Mouse (Mus musculus) liver, embryonic 14.5 days (tissue): Measurements from ENCODE around the gene Tbc1d25. TPM values are rescaled to one million over a fixed set of nuclear protein-coding genes. Genes with fewer than 3 reads are reported as not detected.

Experiments
- ATAC-seq: fragments of 200-750 bp; cut with Nextera tagmentation; 2 replicates; pipeline ENCODE4 v1.8.0; 2017; ENCODE audit warnings: moderate number of reproducible peaks, mild to moderate bottlenecking, moderate library complexity; ENCODE audit not compliant: insufficient read depth
- DNase-seq, 3 experiments: peaks; one replicate each; pipeline ENCODE4 v3.0.0-alpha.2; 2012 to 2013; ENCODE audit warnings: low read depth in 3 of 3, low spot score in 3 of 3
- H3K27ac ChIP-seq: fragments of 300-500 bp; sonication (generic); 2 replicates; pipeline ENCODE4 v1.5.1; 2014; ENCODE audit warnings: moderate library complexity, mild to moderate bottlenecking, control low read depth, inconsistent platforms
- H3K27me3 ChIP-seq: fragments of 300-500 bp; sonication (generic); 2 replicates; pipeline ENCODE4 v1.6.1; 2014; ENCODE audit warnings: mild to moderate bottlenecking, low read length, moderate library complexity; ENCODE audit not compliant: control insufficient read depth, insufficient read depth
- H3K36me3 ChIP-seq: fragments of 300-500 bp; sonication (generic); replicated peaks from 2 replicates; pipeline ENCODE4 v1.6.1; 2014; ENCODE audit warnings: low read depth; ENCODE audit not compliant: control insufficient read depth, insufficient read depth
- H3K4me1 ChIP-seq, 2 experiments: fragments of 200-500 bp in 1 of 2; fragments of 300-500 bp in 1 of 2; sonication (generic) in 1 of 2; replicated peaks; 2 replicates each; pipeline ENCODE4 v1.6.1; 2012 to 2014; ENCODE audit warnings: antibody characterized with exemption in 1 of 2, inconsistent platforms in 1 of 2, low read length in 1 of 2; ENCODE audit not compliant: control insufficient read depth in 2 of 2, insufficient read depth in 2 of 2
- H3K4me2 ChIP-seq: fragments of 300-500 bp; sonication (generic); 2 replicates; pipeline ENCODE4 v1.6.1; 2014; ENCODE audit warnings: low read depth, mild to moderate bottlenecking, control low read depth, moderate library complexity
- H3K4me3 ChIP-seq, 2 experiments: fragments of 200-500 bp in 1 of 2; fragments of 300-500 bp in 1 of 2; sonication (generic) in 1 of 2; 2 replicates each; pipeline ENCODE4 v1.5.1; 2012 to 2014; ENCODE audit warnings: low read depth in 2 of 2, low read length in 2 of 2, mild to moderate bottlenecking in 2 of 2, control low read depth in 1 of 2, inconsistent platforms in 1 of 2, moderate library complexity in 1 of 2; ENCODE audit not compliant: insufficient read depth in 1 of 2
- H3K9ac ChIP-seq: fragments of 300-500 bp; sonication (generic); replicated peaks from 2 replicates; pipeline ENCODE4 v1.6.1; 2014; ENCODE audit warnings: mild to moderate bottlenecking, control low read depth, moderate library complexity
- H3K9me3 ChIP-seq: fragments of 300-500 bp; sonication (generic); 2 replicates; pipeline ENCODE4 v1.6.1; 2016; ENCODE audit warnings: low read length, mixed read lengths; ENCODE audit not compliant: control insufficient read depth
- CTCF ChIP-seq: IDR thresholded peaks from 2 replicates; pipeline ENCODE4 v1.5.1; 2016; ENCODE audit warnings: antibody characterized with exemption, low read depth, control low read depth
- EP300 ChIP-seq: IDR thresholded peaks from 2 replicates; pipeline ENCODE4 v1.6.1; 2016; ENCODE audit warnings: antibody characterized with exemption, low read depth
- WGBS: fragments of 180-500 bp; shearing (Covaris S2); extraction: QIAGEN DNeasy Blood & Tissue Kit; methylation state at CpG from one replicate; pipeline ENCODE4 v1.1.7; 2014; ENCODE audit not compliant: insufficient replicate concordance; 5-methylcytosine and 5-hydroxymethylcytosine counted together
- polyA plus RNA-seq, 2 experiments: library from polyadenylated mRNA; depleted of rRNA in 1 of 2; stranded (reverse) in 1 of 2; unstranded in 1 of 2; fragments of >200 nt; fragmentation: Nextera tagmentation in 1 of 2; extraction: Ambion mirVana in 1 of 2; gene quantifications; 2 replicates each; pipeline versions ENCODE4 v1.2.1 to v1.2.3; 2012 to 2014

Gene Tbc1d25
- polyA plus RNA-seq, 2 experiments: 4.2 to 5.4 TPM

DNA sequence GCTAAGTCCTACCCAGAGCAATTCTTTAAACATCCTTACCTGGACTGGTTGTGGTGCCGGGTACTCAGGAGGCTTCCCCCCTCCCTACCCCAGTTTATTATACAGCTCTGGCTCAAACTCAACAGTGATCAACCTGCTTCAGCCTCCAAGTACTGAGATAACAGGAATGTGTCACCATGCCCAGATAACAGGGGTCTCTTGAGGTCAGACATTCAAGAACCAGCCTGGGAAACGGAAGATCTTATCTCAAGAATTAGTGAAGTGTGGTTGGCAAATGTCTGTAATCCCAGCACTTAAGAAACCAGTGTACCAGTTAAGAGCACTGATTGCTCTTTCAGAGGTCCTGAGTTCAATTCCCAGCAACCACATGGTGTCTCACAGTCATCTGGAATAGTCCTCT lies 42.1 kb upstream of the Tbc1d25 start:
- Histone ChIP-seq H3K9ac (no peak overlapping the region), H3K4me2 (no peak overlapping the region), H3K4me1 (peaks cover 0 to 2% of the 10 kb centered on the region in 2 experiments; a peak in 2 of 4 replicates), H3K4me3 (no peak overlapping the region), H3K27me3 (no peaks in the 10 kb centered on the region), H3K36me3 (no peaks in the 10 kb centered on the region), H3K9me3 (no peaks in the 10 kb centered on the region), H3K27ac (no peak overlapping the region)
- DNase-seq: no peak
- ATAC-seq: no peak
- TF ChIP-seq EP300 (no peak), CTCF (no peak)
- 25% methylated on average over 2 of the region's 2 CpGs for WGBS

DNA sequence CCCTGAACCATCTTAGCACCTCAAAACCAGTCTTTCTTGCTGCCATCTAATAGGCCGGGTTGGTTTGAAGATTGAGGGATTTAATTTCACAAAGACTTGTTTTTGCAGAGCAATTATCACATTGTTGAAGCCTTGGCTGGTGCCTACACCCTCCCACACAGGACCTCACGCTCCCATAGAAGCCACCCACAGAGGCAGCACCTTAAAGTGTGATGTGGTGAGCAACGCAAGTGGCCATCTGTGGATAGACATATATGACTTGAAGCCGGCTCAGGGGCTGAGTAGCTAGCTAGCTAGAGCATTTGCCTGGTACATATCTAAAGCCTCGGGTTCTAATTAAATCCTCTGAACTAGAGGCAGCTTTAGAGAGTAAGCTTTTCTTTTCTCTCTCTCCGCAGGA lies 41.4 kb upstream of the Tbc1d25 start:
- 31% methylated on average over 6 of the region's 6 CpGs for whole genome bisulfite sequencing
- H3K27ac ChIP-seq: no peak overlapping the region
- no peak overlapping the region for H3K4me2 ChIP-seq
- no peaks in the 10 kb centered on the region for H3K4me1 ChIP-seq
- H3K9ac ChIP-seq: no peak overlapping the region
- no peak for ATAC-seq
- TF ChIP-seq CTCF (no peak), EP300 (no peak)
- no peaks in the 10 kb centered on the region for H3K27me3 ChIP-seq
- no peak overlapping the region for H3K4me3 ChIP-seq
- H3K36me3 ChIP-seq: no peaks in the 10 kb centered on the region
- no peaks in the 10 kb centered on the region for H3K9me3 ChIP-seq
- DNase-seq: no peak

DNA sequence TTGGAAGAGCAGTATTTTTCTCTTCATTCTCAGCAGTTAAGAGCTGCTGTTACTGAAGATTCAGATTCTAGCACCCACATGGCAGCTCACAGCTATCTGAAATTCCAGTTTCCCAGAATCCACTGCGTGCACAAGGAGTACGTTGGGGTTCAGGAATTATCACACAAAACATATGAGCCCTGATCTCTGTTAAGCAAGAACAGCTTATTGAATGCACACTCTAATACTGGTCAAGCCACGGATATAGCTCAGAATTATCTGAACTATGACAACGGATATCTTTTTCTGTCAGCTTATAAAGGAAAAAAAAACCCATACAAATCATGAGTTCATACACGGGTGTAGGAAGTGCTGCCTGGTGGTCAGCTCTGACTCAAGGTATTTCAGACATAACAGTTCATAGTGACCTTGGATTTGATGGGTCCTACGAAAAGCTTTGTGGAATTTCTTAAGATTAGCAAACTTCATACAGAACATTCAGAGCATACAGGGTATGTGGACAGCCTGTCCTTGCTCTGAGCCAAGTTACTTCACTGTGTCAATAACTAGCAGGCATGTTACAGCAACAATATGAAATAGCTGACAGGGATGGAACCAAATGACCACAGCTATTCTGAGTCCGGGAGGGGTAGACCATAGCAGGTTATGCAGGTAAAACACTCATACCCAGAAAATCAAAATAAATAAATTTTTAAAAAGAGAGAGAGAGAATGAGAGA lies 35.7 kb upstream of the Tbc1d25 start:
- Histone ChIP-seq H3K36me3 (no peaks in the 10 kb centered on the region), H3K27ac (no peak overlapping the region), H3K4me3 (no peak overlapping the region), H3K9me3 (no peaks in the 10 kb centered on the region), H3K27me3 (no peaks in the 10 kb centered on the region), H3K4me1 (peaks cover 0 to 3% of the 10 kb centered on the region in 2 experiments; a peak in 1 of 4 replicates), H3K4me2 (no peak overlapping the region), H3K9ac (no peak overlapping the region)
- WGBS: 39% methylated on average over 7 of the region's 7 CpGs
- TF ChIP-seq CTCF: no peak
- TF ChIP-seq EP300: 0 out of 2 replicates have a peak, but pooled peaks have one; percentile 10
- DNase-seq (no peak), ATAC-seq (peak; percentile 15; the same call in 1 of the 2 replicates)

DNA sequence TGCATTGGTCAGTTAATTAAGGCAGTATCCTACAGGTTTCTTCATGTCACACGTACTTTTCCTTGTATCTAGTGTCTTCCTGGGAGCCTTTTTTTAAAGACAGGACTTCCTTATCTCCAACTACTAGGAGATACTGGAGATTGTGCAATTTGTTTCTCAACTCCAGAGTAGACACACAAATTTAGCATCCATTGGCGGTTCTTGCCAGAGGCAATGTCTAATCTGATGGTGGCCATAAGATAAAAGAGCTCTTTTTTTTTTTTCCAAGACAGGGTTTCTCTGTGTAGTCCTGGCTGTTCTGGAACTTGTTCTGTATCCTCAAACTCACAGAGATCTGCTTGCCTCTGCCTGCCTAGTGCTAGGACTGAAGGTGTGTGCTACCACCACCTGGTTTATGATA lies 33.7 kb upstream of the Tbc1d25 start:
- no peak overlapping the region for H3K27ac ChIP-seq
- 22% methylated on average over 2 of the region's 2 CpGs for WGBS
- no peak for ATAC-seq

DNA sequence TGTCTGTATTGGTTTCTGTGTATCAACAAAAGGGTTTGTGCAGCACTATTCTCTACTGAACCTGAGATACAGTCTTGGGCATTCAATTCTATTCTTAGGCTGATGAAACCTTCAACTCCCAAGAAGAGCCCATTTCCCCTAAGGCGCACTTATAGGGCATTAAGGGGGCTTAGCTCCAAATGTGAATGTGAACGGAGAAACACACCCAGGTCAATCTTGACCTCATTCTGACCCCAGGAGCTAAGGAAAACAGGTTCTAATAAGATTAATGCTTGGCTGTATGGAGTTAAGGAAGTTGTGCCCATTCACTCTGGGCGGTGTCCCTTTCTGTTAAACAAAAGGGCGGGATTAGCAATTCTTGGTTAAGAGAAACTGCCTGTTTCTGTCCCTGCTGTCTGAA lies 31.2 kb upstream of the Tbc1d25 start:
- peaks cover 0 to 5% of the 10 kb centered on the region in 2 experiments; a peak in 1 of 4 replicates for H3K4me1 ChIP-seq
- H3K27me3 ChIP-seq: no peaks in the 10 kb centered on the region; the same call in 1 of the 2 replicates
- ATAC-seq (no peak), DNase-seq (no peak)
- no peak overlapping the region for H3K4me3 ChIP-seq
- no peaks in the 10 kb centered on the region for H3K9me3 ChIP-seq
- no peak overlapping the region for H3K9ac ChIP-seq
- peak overlapping the region; percentile 74 for H3K4me2 ChIP-seq
- TF ChIP-seq EP300 (no peak), CTCF (no peak)
- WGBS: 32% methylated on average over 4 of the region's 4 CpGs
- H3K27ac ChIP-seq: no peak overlapping the region
- H3K36me3 ChIP-seq: no peaks in the 10 kb centered on the region

More for the DNA sequence above, 33.7 kb upstream of the Tbc1d25 start:
- Histone ChIP-seq H3K4me2 (no peak overlapping the region), H3K27me3 (no peaks in the 10 kb centered on the region; the same call in 1 of the 2 replicates), H3K36me3 (no peaks in the 10 kb centered on the region), H3K9me3 (no peaks in the 10 kb centered on the region), H3K9ac (no peak overlapping the region), H3K4me1 (peaks cover 0 to 5% of the 10 kb centered on the region in 2 experiments; a peak in 1 of 4 replicates), H3K4me3 (no peak overlapping the region)
- no peak for DNase-seq
- TF ChIP-seq CTCF (no peak), EP300 (no peak)
